19 mouse cellular contexts compared by ENCODE assay signal in genomic region chr16:97263451-97263850, GRCm38 (mm10).
DNase-seq lines count a peak whose midpoint lies in the region; ATAC-seq and TF ChIP-seq lines count a peak whose summit lies in the region.
"Had no signal": no experiment of that assay in that cellular context is flagged by ENCODE, and none has a peak within 500 bp of the region (broad histone marks: within the 10 kb centered on the region; RNA-seq: fewer than 3 reads in every experiment).

No protein-coding gene starts in this region.

- no peaks in the 10 kb centered on the region for H3K9me3 ChIP-seq in hindbrain, embryonic 15.5 days
- no peaks in the 10 kb centered on the region for H3K9me3 ChIP-seq in hindbrain, embryonic 14.5 days (ENCODE audit: control insufficient read depth, low read length)
- H3K9me3 ChIP-seq in midbrain, embryonic 14.5 days (ENCODE audit: control insufficient read depth, low read length): no peaks in the 10 kb centered on the region
- H3K9me3 ChIP-seq: heart, embryonic 15.5 days; intestine, embryonic 15.5 days; liver, embryonic 12.5 days; lung, embryonic 15.5 days had no signal

- H3K9ac ChIP-seq in hindbrain, embryonic 15.5 days: no peak overlapping the region
- no peak overlapping the region for H3K9ac ChIP-seq in hindbrain, embryonic 14.5 days
- H3K9ac ChIP-seq in midbrain, embryonic 14.5 days (replicated peaks; ENCODE audit: low read length): no peak overlapping the region
- H3K9ac ChIP-seq: heart, embryonic 15.5 days; intestine, embryonic 15.5 days; liver, embryonic 12.5 days; lung, embryonic 15.5 days had no signal

- no peaks in the 10 kb centered on the region for H3K36me3 ChIP-seq in hindbrain, embryonic 15.5 days
- H3K36me3 ChIP-seq in hindbrain, embryonic 14.5 days (replicated peaks; ENCODE audit: control insufficient read depth, insufficient read depth): no peaks in the 10 kb centered on the region
- no peaks in the 10 kb centered on the region for H3K36me3 ChIP-seq in midbrain, embryonic 14.5 days (ENCODE audit: control insufficient read depth, insufficient read depth, low read length)
- H3K36me3 ChIP-seq: heart, embryonic 15.5 days; intestine, embryonic 15.5 days; liver, embryonic 12.5 days; lung, embryonic 15.5 days had no signal

- TF ChIP-seq CTCF in cerebellum, adult 2 months (IDR thresholded peaks at IDR 0.05; ENCODE audit: borderline replicate concordance, insufficient read depth, low read depth, low read length): no peak
- no peak for TF ChIP-seq CTCF in lung, adult 2 months (IDR thresholded peaks at IDR 0.05; ENCODE audit: insufficient read depth, low read length)

- WGBS in hindbrain, embryonic 15.5 days: 15% methylated on average over 6 of the region's 6 CpGs
- WGBS in hindbrain, embryonic 14.5 days: 15% methylated on average over 6 of the region's 6 CpGs
- WGBS in midbrain, embryonic 14.5 days: 10% methylated on average over 6 of the region's 6 CpGs
- WGBS in cerebellum, adult 2 months: 20% methylated on average over 6 of the region's 6 CpGs
- WGBS in lung, adult 2 months: 27% methylated on average over 6 of the region's 6 CpGs

- no peak; the same call in 1 of the 2 replicates for ATAC-seq in hindbrain, embryonic 15.5 days (ENCODE audit: low FRiP score, low read depth)
- ATAC-seq in hindbrain, embryonic 14.5 days (ENCODE audit: low FRiP score): no peak
- no peak for ATAC-seq in midbrain, embryonic 14.5 days (ENCODE audit: low FRiP score, low TSS enrichment)
- ATAC-seq: intestine, embryonic 15.5 days; liver, embryonic 12.5 days had no signal

- H3K27ac ChIP-seq in hindbrain, embryonic 15.5 days (replicated peaks): no peak overlapping the region; the same call in 1 of the 2 replicates
- H3K27ac ChIP-seq in hindbrain, embryonic 14.5 days: no peak overlapping the region
- H3K27ac ChIP-seq in midbrain, embryonic 14.5 days (replicated peaks; ENCODE audit: low read depth, low read length): no peak overlapping the region
- H3K27ac ChIP-seq in cerebellum, adult 2 months (ENCODE audit: insufficient read depth, low read length): no peak overlapping the region
- H3K27ac ChIP-seq: heart, embryonic 15.5 days; intestine, embryonic 15.5 days; liver, embryonic 12.5 days; lung, embryonic 15.5 days; macrophage had no signal

- DNase-seq in hindbrain, embryonic 14.5 days (ENCODE audit: low spot score): no peak
- peak; percentile 40 for DNase-seq in MN1 (ENCODE audit: low spot score)
- DNase-seq in embryo, embryonic 10.5 days (ENCODE audit: low spot score): peak; percentile 4
- peak; percentile 37 for DNase-seq in midbrain, embryonic 14.5 days
- DNase-seq in cerebellum, adult 2 months: no peak
- DNase-seq in cerebellum, adult 11-12 months: no peak
- no peak for DNase-seq in lung, adult 2 months
- DNase-seq: heart, adult 18-20 months; layer of hippocampus, postnatal 36 days; left cerebral cortex, postnatal 4 days; right cerebral cortex, adult 18-20 months; thymus, adult 18-20 months had no signal

- H3K4me2 ChIP-seq in hindbrain, embryonic 15.5 days: peak overlapping the region; percentile 28; the same call in 1 of the 2 replicates
- H3K4me2 ChIP-seq in hindbrain, embryonic 14.5 days (replicated peaks): no peak overlapping the region
- H3K4me2 ChIP-seq in midbrain, embryonic 14.5 days (ENCODE audit: low read length): 0 out of 2 replicates have a peak overlapping the region, but pooled peaks have one; percentile 10
- H3K4me2 ChIP-seq: heart, embryonic 15.5 days; intestine, embryonic 15.5 days; liver, embryonic 12.5 days; lung, embryonic 15.5 days had no signal

- no peaks in the 10 kb centered on the region for H3K27me3 ChIP-seq in hindbrain, embryonic 15.5 days
- no peaks in the 10 kb centered on the region for H3K27me3 ChIP-seq in hindbrain, embryonic 14.5 days (ENCODE audit: control insufficient read depth, insufficient read depth, low read length)
- no peaks in the 10 kb centered on the region for H3K27me3 ChIP-seq in midbrain, embryonic 14.5 days (ENCODE audit: control insufficient read depth, insufficient read depth, low read length)
- H3K27me3 ChIP-seq in cerebellum, adult 2 months (ENCODE audit: control insufficient read depth, insufficient read depth, low read length): no peaks in the 10 kb centered on the region
- H3K27me3 ChIP-seq: heart, embryonic 15.5 days; intestine, embryonic 15.5 days; lung, embryonic 15.5 days had no signal

- TF ChIP-seq POLR2A in cerebellum, adult 2 months (IDR thresholded peaks at IDR 0.05; ENCODE audit: borderline replicate concordance, insufficient read depth, low read length): no peak
- no peak for TF ChIP-seq POLR2A in lung, adult 2 months (IDR thresholded peaks at IDR 0.05; ENCODE audit: borderline replicate concordance, extremely low read depth, low read depth, low read length)

- H3K4me3 ChIP-seq in hindbrain, embryonic 15.5 days: no peak overlapping the region
- H3K4me3 ChIP-seq in hindbrain, embryonic 14.5 days (replicated peaks; ENCODE audit: low read length): no peak overlapping the region
- H3K4me3 ChIP-seq in midbrain, embryonic 14.5 days (replicated peaks; ENCODE audit: low read depth, low read length): no peak overlapping the region
- no peak overlapping the region for H3K4me3 ChIP-seq in cerebellum, adult 2 months (replicated peaks; ENCODE audit: insufficient read depth, low read depth, low read length)
- H3K4me3 ChIP-seq in lung, adult 2 months (replicated peaks; ENCODE audit: extremely low read depth, low read depth, low read length): no peak overlapping the region
- H3K4me3 ChIP-seq: erythroblast, embryonic 14.5 days; heart, embryonic 15.5 days; intestine, embryonic 15.5 days; liver, embryonic 12.5 days; lung, embryonic 15.5 days had no signal

- H3K4me1 ChIP-seq in hindbrain, embryonic 15.5 days (replicated peaks): peaks cover 8% of the 10 kb centered on the region; the same call in 1 of the 2 replicates
- no peaks in the 10 kb centered on the region for H3K4me1 ChIP-seq in hindbrain, embryonic 14.5 days (replicated peaks; ENCODE audit: control insufficient read depth, insufficient read depth, low read length)
- 0 out of 2 replicates have a peak, but pooled peaks cover 7% of the 10 kb centered on the region for H3K4me1 ChIP-seq in midbrain, embryonic 14.5 days (ENCODE audit: control insufficient read depth, insufficient read depth, low read length)
- no peaks in the 10 kb centered on the region for H3K4me1 ChIP-seq in cerebellum, adult 2 months (ENCODE audit: control insufficient read depth, insufficient read depth, low read length)
- no peaks in the 10 kb centered on the region for H3K4me1 ChIP-seq in lung, adult 2 months (ENCODE audit: control insufficient read depth, insufficient read depth, low read length)
- H3K4me1 ChIP-seq: heart, embryonic 15.5 days; intestine, embryonic 15.5 days; liver, embryonic 12.5 days; lung, embryonic 15.5 days had no signal

Comparison
In these comparisons a context has a peak if more than half of its experiments do, and no peak if none do; other contexts are left out.
1. DNase-seq: peak in MN1 (single experiment), embryo, embryonic 10.5 days (single experiment) and midbrain, embryonic 14.5 days (single experiment); none in hindbrain, embryonic 14.5 days (single experiment), cerebellum, adult 2 months (0 of 2), cerebellum, adult 11-12 months (single experiment) and lung, adult 2 months (single experiment).